Mouse (Mus musculus) liver, postnatal 0 days (tissue): ENCODE results near the gene Lgi1. TPM values are rescaled to one million over a fixed set of nuclear protein-coding genes. Genes with fewer than 3 reads are reported as not detected.

Experiments
- ATAC-seq: fragments of 200-750 bp; cut with Nextera tagmentation; 2 replicates; pipeline ENCODE4 v1.8.0; 2017; ENCODE audit warnings: mild to moderate bottlenecking, moderate library complexity
- DNase-seq: peaks from one replicate; pipeline ENCODE4 v3.0.0-alpha.2; 2016
- H3K27ac ChIP-seq: fragments of 300-500 bp; sonication (generic); 2 replicates; pipeline ENCODE4 v1.5.1; 2014; ENCODE audit warnings: antibody characterized with exemption, moderate library complexity, mild to moderate bottlenecking, low read depth
- H3K27me3 ChIP-seq: fragments of 300-500 bp; sonication (generic); 2 replicates; pipeline ENCODE4 v1.6.1; 2014; ENCODE audit warnings: low read length, control low read depth, mixed read lengths; ENCODE audit not compliant: insufficient read depth
- H3K36me3 ChIP-seq: fragments of 300-500 bp; sonication (generic); replicated peaks from 2 replicates; pipeline ENCODE4 v1.6.1; 2014; ENCODE audit warnings: mild to moderate bottlenecking, control low read depth, low read length, moderate library complexity, mixed read lengths; ENCODE audit not compliant: insufficient read depth
- H3K4me1 ChIP-seq: fragments of 300-500 bp; sonication (generic); 2 replicates; pipeline ENCODE4 v1.6.1; 2014; ENCODE audit warnings: antibody characterized with exemption, mild to moderate bottlenecking, control low read depth; ENCODE audit not compliant: insufficient read depth
- H3K4me2 ChIP-seq: fragments of 300-500 bp; sonication (generic); 2 replicates; pipeline ENCODE4 v1.6.1; 2014; ENCODE audit warnings: low read depth, mild to moderate bottlenecking, low read length, moderate library complexity, mixed read lengths
- H3K4me3 ChIP-seq: fragments of 300-500 bp; sonication (generic); 2 replicates; pipeline ENCODE4 v1.5.1; 2014; ENCODE audit warnings: low read depth, low read length
- H3K9ac ChIP-seq: fragments of 300-500 bp; sonication (generic); replicated peaks from 2 replicates; pipeline ENCODE4 v1.6.1; 2014; ENCODE audit warnings: mild to moderate bottlenecking, moderate library complexity
- H3K9me3 ChIP-seq: fragments of 300-500 bp; sonication (generic); 2 replicates; pipeline ENCODE4 v1.6.1; 2016; ENCODE audit warnings: mild to moderate bottlenecking, control low read depth, low read length, mixed read lengths
- CTCF ChIP-seq: sonication (generic); IDR thresholded peaks from 2 replicates; pipeline ENCODE4 v1.5.1; 2016; ENCODE audit warnings: antibody characterized with exemption, low read depth
- EP300 ChIP-seq: IDR thresholded peaks from 2 replicates; pipeline ENCODE4 v1.6.1; 2016; ENCODE audit warnings: antibody characterized with exemption, low read depth, mild to moderate bottlenecking
- WGBS: fragments of 180-500 bp; shearing (Covaris S2); extraction: QIAGEN DNeasy Blood & Tissue Kit; methylation state at CpG from one replicate; pipeline ENCODE4 v1.1.7; 2014; ENCODE audit not compliant: insufficient replicate concordance; 5-methylcytosine and 5-hydroxymethylcytosine counted together
- polyA plus RNA-seq: library from polyadenylated mRNA; unstranded; fragments of >200 nt; fragmentation: Nextera tagmentation; extraction: Ambion mirVana; gene quantifications from 2 replicates; pipeline ENCODE4 v1.2.1, GENCODE M21; 2015

The Lgi1 gene
- polyA plus RNA-seq, 1 experiment from 2014 or later = not detected

DNA sequence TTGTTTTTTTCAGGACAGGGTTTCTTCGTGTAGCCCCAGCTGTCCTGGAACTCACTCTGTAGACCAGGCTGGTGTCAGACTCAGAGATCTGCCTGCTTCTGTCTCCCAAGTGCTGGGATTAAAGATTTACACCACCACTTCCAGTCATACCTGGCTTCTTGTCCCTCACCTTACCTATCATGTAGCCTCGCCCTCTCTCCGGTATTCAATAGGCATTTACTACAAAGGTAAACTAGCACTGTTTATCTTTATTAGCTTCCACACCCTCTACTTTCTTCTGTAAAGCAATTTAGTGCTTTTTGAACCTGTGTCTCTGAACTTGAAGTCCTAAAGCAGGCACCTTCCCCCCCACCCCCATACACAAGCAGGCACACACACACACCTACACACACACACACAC, 87.4 kb downstream of the Lgi1 start:
- no peaks in the 10 kb centered on the region for H3K36me3 ChIP-seq
- no peaks in the 10 kb centered on the region for H3K9me3 ChIP-seq
- H3K9ac ChIP-seq = no peak overlapping the region
- DNase-seq (no peak), ATAC-seq (no peak)
- whole genome bisulfite sequencing = 73% methylated on average over 3 of the region's 3 CpGs
- H3K27ac ChIP-seq = no peak overlapping the region
- TF ChIP-seq CTCF (no peak), EP300 (no peak)
- H3K4me3 ChIP-seq = no peak overlapping the region
- no peaks in the 10 kb centered on the region for H3K27me3 ChIP-seq
- no peak overlapping the region for H3K4me2 ChIP-seq
- no peaks in the 10 kb centered on the region for H3K4me1 ChIP-seq

DNA sequence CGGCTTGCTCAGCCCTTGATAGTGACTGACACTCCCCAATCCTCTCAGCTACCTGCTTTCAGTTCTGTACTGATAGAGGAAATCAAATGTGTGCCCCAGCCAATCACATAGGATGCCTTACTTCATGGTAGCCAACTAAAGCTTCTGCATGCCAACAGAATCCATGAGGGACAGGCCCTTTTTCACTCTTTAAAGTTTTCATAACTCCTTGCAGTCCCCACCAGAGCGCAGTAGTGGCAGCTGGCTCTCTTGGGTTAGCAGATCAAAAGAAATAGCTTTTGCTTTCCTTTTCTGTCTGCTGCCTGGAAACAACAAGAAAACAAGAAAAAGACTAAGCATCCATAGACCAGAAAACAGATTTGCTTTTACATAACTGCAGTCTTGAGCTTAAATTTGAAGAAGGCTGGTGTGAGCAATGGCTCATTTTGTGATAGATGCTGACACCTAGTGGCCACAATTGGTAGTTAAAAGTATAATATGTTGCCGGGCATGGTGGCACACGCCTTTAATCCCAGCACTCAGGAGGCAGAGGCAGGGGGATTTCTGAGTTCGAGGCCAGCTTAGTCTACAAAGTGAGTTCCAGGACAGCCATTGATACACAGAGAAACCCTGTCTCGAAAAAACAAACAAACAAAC, 88.3 kb downstream of the Lgi1 start:
- no peak overlapping the region for H3K27ac ChIP-seq
- DNase-seq = peak; percentile 17
- peak; percentile 47; the same call in 1 of the 2 replicates for ATAC-seq
- H3K4me3 ChIP-seq = no peak overlapping the region
- no peaks in the 10 kb centered on the region for H3K9me3 ChIP-seq
- WGBS = 32% methylated on average over 6 of the region's 6 CpGs
- no peak overlapping the region for H3K9ac ChIP-seq
- no peaks in the 10 kb centered on the region for H3K36me3 ChIP-seq
- no peak overlapping the region for H3K4me2 ChIP-seq
- no peaks in the 10 kb centered on the region for H3K27me3 ChIP-seq
- H3K4me1 ChIP-seq = no peaks in the 10 kb centered on the region
- no peak for TF ChIP-seq EP300
- peak; percentile 74 for TF ChIP-seq CTCF

DNA sequence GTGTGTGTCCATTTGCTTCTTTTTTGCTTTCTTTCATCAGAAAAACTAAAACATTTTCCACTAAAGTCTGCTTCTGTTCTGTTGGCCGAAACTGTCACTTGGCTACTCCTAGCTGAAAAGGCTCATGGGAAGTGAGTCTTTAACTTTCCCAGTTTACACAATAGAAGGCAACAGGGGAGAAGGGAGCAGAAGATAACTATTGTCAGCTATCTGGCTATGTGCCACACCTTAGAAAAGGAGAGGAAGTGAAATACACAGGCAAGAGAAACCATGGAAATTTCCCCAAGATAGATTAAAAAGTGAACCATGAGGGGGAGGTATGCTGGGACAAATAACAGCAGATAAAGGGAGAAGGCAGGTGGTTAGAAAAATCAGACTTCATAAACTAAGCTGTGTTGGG, 89.9 kb downstream of the Lgi1 start:
- no peak for ATAC-seq
- 59% methylated on average over 1 of the region's 1 CpGs for WGBS

GRCm38 (mm10) chr19:38354819-38355360, 90.6 kb downstream of the Lgi1 start:
- H3K4me1 ChIP-seq = no peaks in the 10 kb centered on the region
- H3K36me3 ChIP-seq = no peaks in the 10 kb centered on the region
- no peak overlapping the region for H3K27ac ChIP-seq
- 55% methylated on average over 10 of the region's 10 CpGs for WGBS
- H3K27me3 ChIP-seq = no peaks in the 10 kb centered on the region
- H3K9ac ChIP-seq = no peak overlapping the region
- DNase-seq (peak; percentile 25), ATAC-seq (no peak)
- H3K9me3 ChIP-seq = no peaks in the 10 kb centered on the region
- no peak overlapping the region for H3K4me2 ChIP-seq
- H3K4me3 ChIP-seq = no peak overlapping the region
- TF ChIP-seq EP300 (no peak), CTCF (peak; percentile 40; the same call in 1 of the 2 replicates)

More for the DNA sequence above, 89.9 kb downstream of the Lgi1 start:
- H3K4me2 ChIP-seq = no peak overlapping the region
- H3K36me3 ChIP-seq = no peaks in the 10 kb centered on the region
- no peaks in the 10 kb centered on the region for H3K4me1 ChIP-seq
- no peaks in the 10 kb centered on the region for H3K9me3 ChIP-seq
- DNase-seq = no peak
- no peak overlapping the region for H3K27ac ChIP-seq
- no peak overlapping the region for H3K4me3 ChIP-seq
- H3K9ac ChIP-seq = no peak overlapping the region
- no peaks in the 10 kb centered on the region for H3K27me3 ChIP-seq
- TF ChIP-seq CTCF = no peak
- TF ChIP-seq EP300 = no peak

DNA sequence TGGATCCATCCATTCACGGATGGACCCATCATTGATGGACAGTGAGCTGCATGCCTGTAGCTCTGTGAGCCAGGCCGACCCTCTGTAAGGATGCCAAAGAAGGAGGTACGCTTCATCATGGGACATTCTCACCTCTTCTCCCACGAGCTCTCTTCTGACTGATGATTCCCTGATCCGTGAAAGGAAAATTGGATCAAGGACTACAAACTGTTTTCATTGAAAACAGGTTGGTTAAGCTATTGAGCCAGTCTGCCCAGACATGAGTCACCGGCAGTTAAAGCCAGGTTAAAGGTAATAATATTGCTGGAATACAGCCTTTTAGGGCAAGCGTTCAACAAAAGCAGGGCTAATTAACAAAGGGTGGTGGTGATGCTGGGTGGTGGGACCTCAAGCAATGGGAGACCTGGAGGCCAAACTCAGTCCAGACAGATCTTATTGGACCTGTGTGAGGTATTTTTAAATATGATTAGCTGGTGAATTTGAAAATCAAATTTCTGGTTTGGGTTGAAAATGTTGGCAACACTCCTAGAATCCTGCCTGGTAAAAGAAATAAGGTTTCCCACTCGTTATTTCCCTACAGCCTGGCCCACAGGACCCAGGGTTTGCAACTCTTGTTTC, 92.0 kb downstream of the Lgi1 start:
- TF ChIP-seq EP300 (no peak), CTCF (no peak)
- Histone ChIP-seq H3K36me3 (no peaks in the 10 kb centered on the region), H3K27ac (no peak overlapping the region), H3K9ac (no peak overlapping the region), H3K9me3 (no peaks in the 10 kb centered on the region), H3K4me3 (no peak overlapping the region), H3K4me1 (no peaks in the 10 kb centered on the region), H3K4me2 (no peak overlapping the region), H3K27me3 (no peaks in the 10 kb centered on the region)
- 76% methylated on average over 8 of the region's 8 CpGs for WGBS
- no peak for DNase-seq
- ATAC-seq = no peak

DNA sequence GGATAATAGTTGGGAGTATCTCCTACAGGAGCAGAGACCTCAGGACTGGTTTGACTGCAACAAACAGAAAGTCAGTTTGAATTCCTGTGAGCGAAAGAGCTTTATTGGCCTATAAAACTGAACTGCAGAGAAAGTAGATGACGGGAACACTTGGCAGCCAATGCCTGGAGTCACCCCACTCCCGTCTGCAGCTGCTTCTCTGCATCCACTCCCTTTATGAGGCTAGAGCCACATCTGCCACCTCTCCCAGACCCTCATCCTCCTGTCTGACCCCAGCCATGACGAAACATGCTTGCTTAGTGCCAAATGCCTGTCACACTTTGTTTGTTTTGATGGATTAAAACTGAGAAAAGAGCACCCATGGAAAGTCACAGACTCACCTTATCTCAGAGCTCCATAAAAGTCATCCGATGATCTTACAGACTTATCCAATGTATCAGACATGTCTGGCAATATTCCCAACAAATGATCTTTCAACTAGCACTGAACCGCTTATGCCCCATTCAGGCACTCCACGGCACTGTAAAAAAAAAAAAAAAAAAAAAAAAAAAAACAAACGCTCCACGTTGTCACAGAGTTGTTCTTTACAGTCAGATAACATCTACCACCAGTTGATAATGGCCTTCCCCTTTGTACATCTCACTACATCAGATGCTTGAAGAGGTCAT, 93.8 kb downstream of the Lgi1 start:
- Histone ChIP-seq H3K4me2 (no peak overlapping the region), H3K4me1 (no peaks in the 10 kb centered on the region), H3K9me3 (no peaks in the 10 kb centered on the region), H3K4me3 (no peak overlapping the region), H3K27me3 (no peaks in the 10 kb centered on the region), H3K9ac (no peak overlapping the region), H3K27ac (no peak overlapping the region), H3K36me3 (no peaks in the 10 kb centered on the region)
- 53% methylated on average over 9 of the region's 9 CpGs for WGBS
- no peak for TF ChIP-seq CTCF
- TF ChIP-seq EP300 = no peak
- DNase-seq = no peak
- no peak for ATAC-seq
